Mouse (Mus musculus): ENCODE results near the gene Adgrf4. TPM values are rescaled to one million over a fixed set of nuclear protein-coding genes. Genes with fewer than 3 reads are reported as not detected.

Gene Adgrf4
- 1 to 10 TPM; 1.1 to 1.9 TPM for total RNA-seq (2021)

DNA sequence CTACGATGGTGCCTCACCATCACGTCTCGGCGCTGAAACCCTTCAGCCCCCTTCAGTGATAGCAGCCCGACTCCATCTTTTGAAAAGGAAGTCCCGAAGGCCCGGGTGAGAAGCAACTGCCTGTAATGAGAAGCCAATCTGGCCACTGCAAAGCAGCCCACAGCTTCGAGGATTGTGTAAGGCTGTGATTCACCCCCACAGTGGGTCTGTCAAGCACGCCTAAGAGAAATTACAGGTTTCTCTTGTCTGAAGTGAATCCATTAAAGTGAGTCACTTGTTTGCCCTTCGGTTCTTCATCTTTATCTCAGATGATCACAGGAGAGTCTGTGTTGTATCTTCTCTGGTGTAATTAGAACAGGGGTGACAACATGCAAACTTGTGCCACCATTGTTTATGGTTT is at the start of gene Adgrf4:
Gene Adgrf4, minus strand, starts transcription at position 149 of the 400 bp plus-strand sequence.
- no peak for DNase-seq (ENCODE audit: low spot score in 2 of 2)
- intact Hi-C loops (cut with DNase I), result no loop called here

DNA sequence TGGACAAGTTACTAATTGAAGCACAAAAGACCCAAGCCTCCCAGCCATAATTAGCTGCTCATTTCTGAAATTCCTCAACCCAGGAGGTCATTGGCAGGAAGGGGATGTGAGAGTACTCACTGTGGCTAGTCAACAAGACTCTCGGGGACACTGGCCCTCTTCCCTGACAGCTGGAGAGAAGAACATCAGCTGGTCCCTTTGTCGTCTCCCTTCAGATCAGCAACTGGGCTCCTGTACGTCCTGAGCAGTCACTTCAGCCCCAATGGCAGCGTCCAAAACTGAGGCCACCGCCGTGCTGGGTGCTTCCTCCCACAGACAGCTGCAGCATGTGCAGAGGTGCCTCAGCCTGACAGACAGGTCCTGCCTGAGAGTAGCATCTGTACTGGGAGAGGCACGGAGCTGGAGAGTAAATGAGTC is 49.7 kb upstream of the Adgrf4 start, which contains the start of gene Adgrf2:
Gene Adgrf2, minus strand, starts transcription at position 379 of the 417 bp plus-strand sequence.
- intact Hi-C loops (cut with DNase I), result no loop called here
- DNase-seq (ENCODE audit: low spot score in 2 of 2), result no peak

DNA sequence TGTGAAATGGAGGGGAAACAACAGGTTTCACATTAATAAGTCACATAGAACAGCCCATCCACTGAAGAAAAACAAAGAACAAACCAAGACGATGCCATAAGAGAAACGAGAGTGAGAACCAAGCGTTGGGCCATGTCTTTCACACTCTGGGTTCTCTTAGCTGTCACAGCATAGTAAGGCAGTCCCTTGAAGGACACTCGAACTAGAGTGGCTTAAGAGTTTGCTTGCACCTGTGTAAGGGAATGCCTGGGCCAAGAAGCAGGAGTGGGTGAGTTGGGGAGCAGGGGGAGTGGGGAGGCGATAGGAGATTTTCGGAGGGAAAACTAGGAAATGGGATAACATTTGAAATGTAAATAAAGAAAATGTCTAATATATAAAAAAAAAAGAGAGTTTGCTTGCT is 46.7 kb upstream of the Adgrf4 start:
- DNase-seq (ENCODE audit: low spot score in 2 of 2), result no peak
- intact Hi-C loops (cut with DNase I), result no loop called here

DNA sequence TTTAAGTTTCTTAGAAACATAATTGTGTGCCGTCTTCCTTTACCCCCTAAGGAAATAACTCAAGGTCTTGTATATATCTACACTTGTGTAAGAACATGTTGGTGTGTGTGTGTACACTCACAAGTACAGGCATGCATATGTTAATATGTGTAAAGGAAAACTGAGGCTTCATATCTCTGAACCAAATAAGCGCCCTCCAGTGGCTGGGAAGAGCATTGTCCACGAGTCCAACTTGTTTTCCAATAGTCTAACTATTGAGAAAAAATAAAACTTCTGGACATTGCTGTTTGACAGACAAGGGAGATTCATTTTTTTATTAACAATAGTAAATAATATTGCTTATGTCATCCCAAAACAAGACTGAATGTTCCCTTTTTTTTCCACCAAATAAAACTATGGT is 25.1 kb upstream of the Adgrf4 start:
- intact Hi-C loops (cut with DNase I), result no loop called here
- no peak for DNase-seq (ENCODE audit: low spot score in 2 of 2)

DNA sequence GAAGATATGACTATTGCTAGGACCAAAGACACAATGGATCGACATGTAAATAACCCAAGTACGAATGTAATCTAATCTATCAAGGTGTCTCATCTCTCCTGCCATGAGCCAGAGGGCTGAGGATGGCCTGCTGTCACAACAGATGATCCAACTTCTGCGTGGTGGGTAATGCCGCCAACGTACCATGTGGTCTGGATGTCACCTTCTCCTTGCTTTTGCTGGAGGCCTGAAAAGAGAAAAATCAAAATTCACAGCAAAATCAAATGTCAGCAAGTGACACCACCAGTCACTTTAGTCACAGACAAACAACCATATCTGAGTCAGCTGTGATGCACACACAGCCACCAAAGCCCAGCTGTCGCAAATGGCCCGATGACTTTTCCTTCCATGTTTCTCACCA is 22.9 kb upstream of the Adgrf4 start:
- intact Hi-C loops (cut with DNase I), result no loop called here
- no peak for DNase-seq (ENCODE audit: low spot score in 2 of 2)

DNA sequence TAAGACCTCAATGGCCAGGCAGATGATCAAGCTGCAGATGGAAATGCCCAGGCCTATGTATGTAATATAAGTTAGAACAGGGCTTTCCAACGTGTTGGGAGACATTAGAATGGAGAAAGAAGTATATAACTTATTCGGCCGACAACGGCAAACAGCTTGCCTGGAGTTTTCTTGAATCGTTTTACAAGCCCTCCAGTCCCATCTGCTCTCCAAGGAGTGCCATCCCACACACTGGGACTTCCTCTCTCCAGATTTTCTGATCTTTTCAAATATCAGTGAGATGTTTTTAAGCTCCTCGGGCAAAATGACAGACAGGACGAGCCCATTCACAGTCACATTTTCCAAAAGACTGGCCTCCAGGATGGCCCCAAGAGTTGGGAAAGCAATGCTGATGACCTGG is 18.6 kb upstream of the Adgrf4 start:
- intact Hi-C loops (cut with DNase I), result no loop called here
- DNase-seq (ENCODE audit: low spot score in 2 of 2), result peak; percentile 32 to 42

DNA sequence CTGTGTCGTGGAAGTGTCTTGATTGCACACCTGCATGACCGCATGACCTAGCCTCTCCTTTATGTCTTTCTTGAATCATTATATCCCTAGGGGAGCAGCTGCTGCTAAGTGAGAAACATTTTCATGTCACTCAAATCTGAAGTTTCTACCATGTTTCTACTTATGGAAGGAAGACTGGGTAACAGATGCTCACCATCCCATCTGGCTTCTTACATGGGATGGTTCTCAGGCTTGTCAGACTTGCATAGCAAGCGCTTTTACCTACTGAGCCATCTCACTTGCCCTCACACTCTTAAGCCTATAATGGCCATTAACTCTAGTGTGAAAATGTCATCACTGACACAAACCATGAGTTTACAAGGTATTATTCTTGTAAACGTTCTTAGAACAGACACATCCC is 13.5 kb upstream of the Adgrf4 start:
- intact Hi-C loops (cut with DNase I), result no loop called here
- DNase-seq (ENCODE audit: low spot score in 2 of 2), result no peak

DNA sequence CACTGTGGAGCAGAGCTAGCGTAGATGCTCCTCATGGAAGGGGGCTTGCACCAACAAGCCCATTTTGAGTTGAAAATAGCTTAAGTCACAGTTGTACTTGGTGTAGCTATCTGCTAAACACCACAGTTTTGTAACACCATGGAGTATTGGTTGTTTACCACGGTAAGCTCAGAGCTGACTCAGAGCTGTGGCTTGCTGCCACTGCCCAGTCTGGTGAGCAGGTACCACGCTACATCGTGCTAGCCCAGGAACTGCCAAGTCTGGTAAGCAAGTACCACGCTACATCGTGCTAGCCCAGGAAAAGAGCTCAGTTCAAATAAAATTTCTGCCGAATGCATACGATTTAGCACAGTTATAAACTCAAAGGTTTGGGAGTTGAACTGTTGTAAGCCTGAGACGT is 10.1 kb upstream of the Adgrf4 start:
- DNase-seq (ENCODE audit: low spot score in 2 of 2), result no peak
- intact Hi-C loops (cut with DNase I), result no loop called here

DNA sequence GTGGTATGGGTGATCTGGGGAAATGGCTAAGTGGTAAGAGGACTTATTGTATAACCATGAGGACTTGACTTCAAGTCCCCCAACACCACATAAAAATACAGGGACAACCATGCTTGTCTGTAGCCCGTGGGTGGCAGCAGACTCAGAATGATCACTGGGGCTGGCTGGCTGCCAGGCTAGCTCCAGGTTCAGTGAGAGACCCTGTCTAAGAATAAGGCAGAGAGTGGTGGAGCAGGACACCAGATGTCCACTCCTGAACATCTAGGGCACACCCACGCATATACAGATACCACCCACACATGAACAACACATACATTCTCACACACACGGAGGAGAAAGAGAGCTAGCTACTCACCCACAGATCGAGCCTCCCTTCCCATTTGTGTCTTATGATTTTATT is 2.6 kb upstream of the Adgrf4 start:
- DNase-seq (ENCODE audit: low spot score in 2 of 2), result peak; percentile 26 to 45
- intact Hi-C loops (cut with DNase I), result no loop called here

DNA sequence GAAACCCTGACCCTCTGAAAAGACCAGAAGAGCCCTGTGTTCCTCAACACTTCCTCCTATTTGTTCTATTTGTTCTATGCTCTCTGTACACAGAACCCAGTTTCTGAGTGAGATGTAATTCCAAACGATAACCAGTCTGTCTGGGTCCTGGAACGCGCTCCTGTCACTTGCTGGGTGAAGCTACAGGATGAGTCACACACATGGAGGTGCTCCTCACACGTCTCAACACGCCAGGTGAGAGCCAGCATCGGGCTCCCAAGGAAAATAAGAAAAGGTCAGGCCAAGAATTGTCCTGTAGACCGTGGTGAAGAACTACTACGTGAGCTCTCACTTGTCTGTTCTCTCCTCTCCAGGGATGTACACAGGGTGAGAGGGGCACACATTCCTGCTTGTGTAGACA is 1.6 kb downstream of the Adgrf4 start:
- DNase-seq (ENCODE audit: low spot score in 2 of 2), result no peak
- intact Hi-C loops (cut with DNase I), result no loop called here

DNA sequence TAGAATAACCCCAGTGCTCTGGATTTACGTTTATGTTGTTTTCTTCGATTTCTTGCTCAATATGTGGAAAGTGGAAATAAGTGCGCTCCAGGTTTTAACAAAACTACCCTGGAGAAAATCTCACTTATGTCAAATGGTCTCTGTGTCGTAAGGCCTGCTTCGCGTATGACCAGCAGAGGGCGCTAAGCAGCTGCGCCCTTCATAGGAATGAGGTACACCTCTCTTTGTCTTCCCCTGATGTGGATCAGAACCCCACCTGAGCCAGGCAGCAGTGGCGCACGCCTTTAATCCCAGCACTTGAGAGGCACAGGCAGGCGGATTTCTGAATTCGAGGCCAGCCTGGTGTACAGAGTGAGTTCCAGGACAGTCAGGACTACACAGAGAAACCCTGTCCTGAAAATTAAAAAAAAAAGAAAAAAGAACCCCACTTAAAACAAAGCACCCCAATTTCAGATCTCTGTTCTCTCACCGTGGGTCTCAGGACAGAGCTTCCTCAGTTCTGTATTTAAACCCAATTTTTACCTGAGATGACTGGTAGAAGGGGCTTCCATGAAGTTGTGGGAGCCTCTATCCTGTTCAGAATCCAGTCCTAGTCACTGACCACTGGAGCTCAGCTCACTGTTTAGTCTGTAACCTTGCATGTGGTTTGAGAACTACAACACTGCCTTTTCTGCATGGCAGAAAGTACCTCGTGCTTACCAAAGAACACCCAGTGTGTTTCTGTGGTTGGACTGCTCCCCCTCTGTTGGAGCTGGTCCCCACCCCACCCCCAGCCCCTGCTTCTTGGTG is 33.3 kb downstream of the Adgrf4 start:
- peak in 1 of 2 experiments; percentile 10 for DNase-seq (ENCODE audit: low spot score in 2 of 2)
- intact Hi-C loops (cut with DNase I), result no loop called here

DNA sequence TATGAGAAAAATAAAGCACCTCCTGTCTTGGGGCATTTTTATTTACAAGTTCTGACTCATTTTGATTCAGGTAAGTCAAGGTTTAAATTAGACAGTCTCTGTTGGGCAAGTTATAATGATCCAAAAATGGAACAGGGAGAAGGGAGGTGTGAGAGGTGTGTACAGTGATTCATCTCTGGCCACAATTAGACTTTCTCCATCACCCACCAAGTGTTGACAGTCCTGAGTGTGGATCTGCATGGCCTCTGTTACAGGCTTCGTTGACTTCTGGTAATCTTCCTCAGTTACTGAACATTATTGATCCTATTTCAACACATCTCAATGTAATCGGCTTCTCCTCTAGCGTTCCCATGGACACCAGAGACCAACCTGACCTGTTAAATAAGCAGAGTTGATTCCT is 48.7 kb downstream of the Adgrf4 start:
- no peak for DNase-seq (ENCODE audit: low spot score in 2 of 2)
- intact Hi-C loops (cut with DNase I), result no loop called here

DNA sequence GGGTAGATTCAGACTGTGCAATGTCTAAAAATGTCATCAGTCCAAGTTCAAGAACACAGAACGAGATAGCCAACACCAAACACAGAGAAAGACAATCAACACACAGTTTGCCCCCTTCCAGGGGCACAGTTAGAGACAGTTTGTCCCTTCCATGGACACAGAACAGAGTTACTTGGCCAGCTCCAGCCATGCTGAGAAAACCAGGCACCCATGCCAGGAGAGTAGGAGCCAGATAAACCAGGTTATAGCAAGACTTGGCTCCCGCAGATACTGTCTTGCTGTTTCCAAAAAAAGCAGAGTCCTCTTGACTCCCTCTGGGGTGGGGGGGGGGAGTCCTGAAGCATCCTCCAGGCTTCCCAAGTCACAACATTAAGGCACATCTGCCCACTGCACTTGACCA is 61.9 kb downstream of the Adgrf4 start:
- no peak for DNase-seq (ENCODE audit: low spot score in 2 of 2)
- intact Hi-C loops (cut with DNase I), result no loop called here

DNA sequence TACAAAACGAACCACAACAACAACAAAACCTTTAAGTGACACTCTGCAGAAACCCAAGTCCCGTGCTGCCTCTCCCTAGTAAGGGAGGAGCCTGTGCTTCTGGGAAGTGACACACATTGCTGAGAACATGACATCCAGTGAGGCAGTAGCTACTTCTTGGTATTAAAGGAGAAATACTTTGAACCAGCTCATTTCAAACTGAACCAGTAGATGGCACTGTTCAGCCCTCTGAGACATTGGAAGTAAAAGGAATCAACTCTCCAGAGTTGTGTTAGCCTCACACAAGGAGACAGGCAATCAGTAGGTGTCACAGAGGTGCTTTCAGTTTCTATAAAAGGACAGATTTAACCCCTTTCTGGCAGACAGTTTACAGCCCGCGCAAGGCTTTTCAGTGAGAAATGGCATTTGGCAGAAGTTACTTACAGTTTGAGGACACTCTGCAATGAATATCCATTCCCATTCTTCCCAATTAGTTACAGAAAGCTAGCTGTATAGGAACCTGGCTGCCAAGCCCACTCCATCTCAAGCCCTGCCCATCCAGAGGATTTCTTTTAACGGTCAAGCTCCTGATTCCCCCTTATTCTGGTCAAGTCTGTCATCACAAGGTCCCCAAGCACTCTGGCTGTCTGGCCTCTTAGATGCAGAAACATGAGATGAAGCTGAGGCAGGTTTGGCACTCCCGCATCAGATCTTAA is 78.9 kb downstream of the Adgrf4 start:
- peak; percentile 13 to 14 for DNase-seq (ENCODE audit: low spot score in 2 of 2)
- intact Hi-C loops (cut with DNase I), result no loop called here

DNA sequence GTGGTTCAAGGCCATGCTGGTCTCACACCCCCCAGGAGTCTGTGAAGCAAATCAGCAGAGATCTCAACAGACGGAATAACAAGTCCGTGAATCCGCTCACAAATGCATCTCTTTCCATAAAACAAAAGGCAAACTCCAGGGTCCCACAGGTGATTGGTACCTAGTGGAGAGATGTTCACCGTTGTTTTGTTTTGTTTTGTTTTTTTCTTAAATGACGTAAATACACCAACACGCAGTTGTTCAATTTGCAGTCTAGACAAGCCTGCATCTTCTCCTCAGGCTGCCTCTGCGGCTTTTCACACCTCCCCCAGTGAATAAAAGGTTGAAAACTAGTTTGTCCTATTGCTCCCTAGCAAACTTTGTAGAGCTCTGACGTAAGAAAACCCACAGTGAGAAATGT is 80.8 kb downstream of the Adgrf4 start, which contains the start of gene Opn5:
Gene Opn5, minus strand, starts transcription at position 101 of the 400 bp plus-strand sequence.
- no peak for DNase-seq (ENCODE audit: low spot score in 2 of 2)
- intact Hi-C loops (cut with DNase I), result no loop called here

DNA sequence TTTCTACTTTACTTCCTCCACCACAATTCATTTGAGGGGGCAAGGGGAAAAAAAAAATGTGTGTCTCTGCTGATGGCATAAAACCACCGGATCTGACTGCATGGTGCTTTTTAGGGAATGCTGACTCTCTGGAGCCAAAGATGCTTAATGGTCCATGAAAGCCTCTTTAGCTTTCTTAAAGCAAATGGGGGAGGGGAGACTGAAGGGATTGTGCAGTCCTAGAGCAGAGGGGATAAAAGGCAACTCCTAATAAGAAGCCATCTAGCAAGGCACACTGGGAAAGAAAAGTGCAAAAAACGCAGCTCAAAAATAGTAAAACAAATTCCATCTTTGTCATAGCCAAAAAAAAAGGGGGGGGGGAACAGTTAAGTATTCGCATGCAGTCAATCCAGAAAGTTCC is 83.8 kb downstream of the Adgrf4 start:
- DNase-seq (ENCODE audit: low spot score in 2 of 2), result no peak
- intact Hi-C loops (cut with DNase I), result loop anchor here (10.0 kb wide), 2 partner anchors 1103 to 1633 kb away; no protein-coding TSS in a partner anchor

Other genes starting within 250 kb of the Adgrf4 start
- gene Opn5, start 80.9 kb downstream of the Adgrf4 start, total RNA-seq (2021), result not detected
- 1 to 10 TPM in 1 of 2 experiments, under 1 TPM in 1; 0.59 to 1.1 TPM for gene Adgrf2, start 49.9 kb upstream of the Adgrf4 start, total RNA-seq (2021)
- gene Cd2ap, start 184.4 kb upstream of the Adgrf4 start, total RNA-seq (2021), result 10 to 100 TPM; 16.9 to 26.4 TPM

Data from left cerebral cortex, postnatal 36 days (tissue).